8 mouse cellular contexts compared by ENCODE assay signal in genomic region chr11:106737178-106737621, GRCm38 (mm10). TPM values are rescaled to one million over a fixed set of nuclear protein-coding genes. Genes with fewer than 3 reads are reported as not detected.
DNase-seq lines count a peak whose midpoint lies in the region; ATAC-seq lines count a peak whose summit lies in the region.

No protein-coding gene starts in this region.

- 23% methylated on average over 12 of the region's 12 CpGs for WGBS in embryonic facial prominence, embryonic 13.5 days
- 54% methylated on average over 12 of the region's 12 CpGs for WGBS in heart, embryonic 15.5 days
- WGBS in kidney, embryonic 15.5 days, result 23% methylated on average over 12 of the region's 12 CpGs
- 40% methylated on average over 12 of the region's 12 CpGs for WGBS in limb, embryonic 15.5 days
- 46% methylated on average over 12 of the region's 12 CpGs for WGBS in liver, embryonic 12.5 days (ENCODE audit: insufficient replicate concordance)

- H3K27me3 ChIP-seq in embryonic facial prominence, embryonic 13.5 days, result no peaks in the 10 kb centered on the region
- no peaks in the 10 kb centered on the region for H3K27me3 ChIP-seq in heart, embryonic 15.5 days
- H3K27me3 ChIP-seq in kidney, embryonic 15.5 days, result no peaks in the 10 kb centered on the region
- H3K27me3 ChIP-seq in limb, embryonic 15.5 days, result no peaks in the 10 kb centered on the region
- no peaks in the 10 kb centered on the region for H3K27me3 ChIP-seq in liver, embryonic 12.5 days (replicated peaks)

- H3K9ac ChIP-seq in embryonic facial prominence, embryonic 13.5 days, result 0 out of 2 replicates have a peak overlapping the region, but pooled peaks have one; percentile 40
- H3K9ac ChIP-seq in heart, embryonic 15.5 days, result peak overlapping the region; percentile 10; the same call in 1 of the 2 replicates
- H3K9ac ChIP-seq in kidney, embryonic 15.5 days, result 0 out of 2 replicates have a peak overlapping the region, but pooled peaks have one; percentile 10
- H3K9ac ChIP-seq in limb, embryonic 15.5 days, result no peak overlapping the region
- H3K9ac ChIP-seq in liver, embryonic 12.5 days, result no peak overlapping the region

- H3K9me3 ChIP-seq in embryonic facial prominence, embryonic 13.5 days, result no peaks in the 10 kb centered on the region
- H3K9me3 ChIP-seq in heart, embryonic 15.5 days (replicated peaks), result no peaks in the 10 kb centered on the region
- H3K9me3 ChIP-seq in kidney, embryonic 15.5 days (replicated peaks), result no peaks in the 10 kb centered on the region
- no peaks in the 10 kb centered on the region for H3K9me3 ChIP-seq in limb, embryonic 15.5 days
- H3K9me3 ChIP-seq in liver, embryonic 12.5 days (replicated peaks), result no peaks in the 10 kb centered on the region

- no peak for ATAC-seq in embryonic facial prominence, embryonic 13.5 days (ENCODE audit: insufficient number of reproducible peaks, insufficient read depth, low FRiP score, low TSS enrichment, low read depth)
- ATAC-seq in heart, embryonic 15.5 days (replicated peaks; ENCODE audit: insufficient number of reproducible peaks, insufficient read depth, low FRiP score, low read depth), result no peak; the same call in 1 of the 2 replicates
- peak; percentile 49; the same call in 1 of the 2 replicates for ATAC-seq in kidney, embryonic 15.5 days (replicated peaks; ENCODE audit: low FRiP score)
- 0 out of 2 replicates have a peak, but pooled peaks have one; percentile 35 for ATAC-seq in limb, embryonic 15.5 days (ENCODE audit: insufficient number of reproducible peaks, low FRiP score, low TSS enrichment, low read depth)
- no peak for ATAC-seq in liver, embryonic 12.5 days

- no peak overlapping the region for H3K4me2 ChIP-seq in embryonic facial prominence, embryonic 13.5 days
- no peak overlapping the region for H3K4me2 ChIP-seq in heart, embryonic 15.5 days
- H3K4me2 ChIP-seq in kidney, embryonic 15.5 days, result no peak overlapping the region
- no peak overlapping the region for H3K4me2 ChIP-seq in limb, embryonic 15.5 days
- H3K4me2 ChIP-seq in liver, embryonic 12.5 days, result no peak overlapping the region

- H3K4me1 ChIP-seq in embryonic facial prominence, embryonic 13.5 days, result peaks cover 10% of the 10 kb centered on the region
- peaks cover 11% of the 10 kb centered on the region for H3K4me1 ChIP-seq in heart, embryonic 15.5 days (replicated peaks)
- peaks cover 13% of the 10 kb centered on the region; the same call in 1 of the 2 replicates for H3K4me1 ChIP-seq in kidney, embryonic 15.5 days
- H3K4me1 ChIP-seq in limb, embryonic 15.5 days, result no peaks in the 10 kb centered on the region
- H3K4me1 ChIP-seq in liver, embryonic 12.5 days, result no peaks in the 10 kb centered on the region

- no peaks in the 10 kb centered on the region for H3K36me3 ChIP-seq in embryonic facial prominence, embryonic 13.5 days
- no peaks in the 10 kb centered on the region for H3K36me3 ChIP-seq in heart, embryonic 15.5 days
- H3K36me3 ChIP-seq in kidney, embryonic 15.5 days, result no peaks in the 10 kb centered on the region
- no peaks in the 10 kb centered on the region for H3K36me3 ChIP-seq in limb, embryonic 15.5 days
- no peaks in the 10 kb centered on the region for H3K36me3 ChIP-seq in liver, embryonic 12.5 days

- H3K4me3 ChIP-seq in embryonic facial prominence, embryonic 13.5 days, result no peak overlapping the region
- no peak overlapping the region for H3K4me3 ChIP-seq in heart, embryonic 15.5 days
- no peak overlapping the region for H3K4me3 ChIP-seq in kidney, embryonic 15.5 days (replicated peaks)
- no peak overlapping the region for H3K4me3 ChIP-seq in limb, embryonic 15.5 days
- no peak overlapping the region for H3K4me3 ChIP-seq in liver, embryonic 12.5 days

- H3K27ac ChIP-seq in embryonic facial prominence, embryonic 13.5 days, result 0 out of 2 replicates have a peak overlapping the region, but pooled peaks have one; percentile 2
- peak overlapping the region; percentile 24 for H3K27ac ChIP-seq in heart, embryonic 15.5 days
- peak overlapping the region; percentile 75 for H3K27ac ChIP-seq in kidney, embryonic 15.5 days
- 0 out of 2 replicates have a peak overlapping the region, but pooled peaks have one; percentile 0 for H3K27ac ChIP-seq in limb, embryonic 15.5 days
- no peak overlapping the region for H3K27ac ChIP-seq in liver, embryonic 12.5 days

- peak; percentile 46 for DNase-seq in adrenal gland, postnatal 14 days
- peak; percentile 46 for DNase-seq in right cerebral cortex, postnatal 25 days
- DNase-seq in adipocyte (ENCODE audit: low spot score), result no peak

RNA-seq across cellular contexts. Expression of gene Pecam1, which starts 13.2 kb away (rescaled TPM):
- 110 and 152 TPM in 2 replicates for total RNA-seq in adrenal gland, postnatal 14 days (2021)
- 29.0 and 33.7 TPM in 2 replicates for polyA plus RNA-seq in embryonic facial prominence, embryonic 13.5 days (2015; fragmentation: Nextera tagmentation; extraction: Ambion mirVana)
- 69.2 and 78.7 TPM in 2 replicates for polyA plus RNA-seq in heart, embryonic 15.5 days (2015; fragmentation: Nextera tagmentation; extraction: Ambion mirVana)
- polyA plus RNA-seq in kidney, embryonic 15.5 days (2015; fragmentation: Nextera tagmentation; extraction: Ambion mirVana), result 59.3 and 66.5 TPM in 2 replicates
- 44.2 and 54.6 TPM in 2 replicates for polyA plus RNA-seq in limb, embryonic 15.5 days (2015; fragmentation: Nextera tagmentation; extraction: Ambion mirVana)
- polyA plus RNA-seq in liver, embryonic 12.5 days (2016; fragmentation: Nextera tagmentation; extraction: Ambion mirVana), result 10.7 and 12.3 TPM in 2 replicates

RNA-seq across cellular contexts. Expression of gene Milr1, which starts 13.8 kb away (rescaled TPM):
- 0.67 and 1.9 TPM in 2 replicates for total RNA-seq in adrenal gland, postnatal 14 days (2021)
- polyA plus RNA-seq in embryonic facial prominence, embryonic 13.5 days (2015; fragmentation: Nextera tagmentation; extraction: Ambion mirVana), result 1.9 and 2.3 TPM in 2 replicates
- polyA plus RNA-seq in heart, embryonic 15.5 days (2015; fragmentation: Nextera tagmentation; extraction: Ambion mirVana), result 0.88 and 2.6 TPM in 2 replicates
- polyA plus RNA-seq in kidney, embryonic 15.5 days (2015; fragmentation: Nextera tagmentation; extraction: Ambion mirVana), result 1.0 and 1.7 TPM in 2 replicates
- polyA plus RNA-seq in limb, embryonic 15.5 days (2015; fragmentation: Nextera tagmentation; extraction: Ambion mirVana), result 2.3 and 2.9 TPM in 2 replicates
- polyA plus RNA-seq in liver, embryonic 12.5 days (2016; fragmentation: Nextera tagmentation; extraction: Ambion mirVana), result 2.2 and 2.7 TPM in 2 replicates

RNA-seq across cellular contexts. Expression of gene Polg2, which starts 42.1 kb away (rescaled TPM):
- 6.6 and 7.3 TPM in 2 replicates for total RNA-seq in adrenal gland, postnatal 14 days (2021)
- polyA plus RNA-seq in embryonic facial prominence, embryonic 13.5 days (2015; fragmentation: Nextera tagmentation; extraction: Ambion mirVana), result 14.1 and 14.7 TPM in 2 replicates
- polyA plus RNA-seq in heart, embryonic 15.5 days (2015; fragmentation: Nextera tagmentation; extraction: Ambion mirVana), result 6.6 and 9.0 TPM in 2 replicates
- 10.2 and 12.1 TPM in 2 replicates for polyA plus RNA-seq in kidney, embryonic 15.5 days (2015; fragmentation: Nextera tagmentation; extraction: Ambion mirVana)
- 9.8 and 13.3 TPM in 2 replicates for polyA plus RNA-seq in limb, embryonic 15.5 days (2015; fragmentation: Nextera tagmentation; extraction: Ambion mirVana)
- polyA plus RNA-seq in liver, embryonic 12.5 days (2016; fragmentation: Nextera tagmentation; extraction: Ambion mirVana), result 7.0 and 7.3 TPM in 2 replicates

RNA-seq across cellular contexts. Expression of gene Ddx5, which starts 51.8 kb away (rescaled TPM):
- 755 and 762 TPM in 2 replicates for total RNA-seq in adrenal gland, postnatal 14 days (2021)
- 345 and 370 TPM in 2 replicates for polyA plus RNA-seq in embryonic facial prominence, embryonic 13.5 days (2015; fragmentation: Nextera tagmentation; extraction: Ambion mirVana)
- 192 and 209 TPM in 2 replicates for polyA plus RNA-seq in heart, embryonic 15.5 days (2015; fragmentation: Nextera tagmentation; extraction: Ambion mirVana)
- 344 and 366 TPM in 2 replicates for polyA plus RNA-seq in kidney, embryonic 15.5 days (2015; fragmentation: Nextera tagmentation; extraction: Ambion mirVana)
- polyA plus RNA-seq in limb, embryonic 15.5 days (2015; fragmentation: Nextera tagmentation; extraction: Ambion mirVana), result 284 and 288 TPM in 2 replicates
- polyA plus RNA-seq in liver, embryonic 12.5 days (2016; fragmentation: Nextera tagmentation; extraction: Ambion mirVana), result 174 and 177 TPM in 2 replicates

RNA-seq across cellular contexts. Expression of gene Cep95, which starts 51.9 kb away (rescaled TPM):
- total RNA-seq in adrenal gland, postnatal 14 days (2021), result 12.2 and 13.2 TPM in 2 replicates
- polyA plus RNA-seq in embryonic facial prominence, embryonic 13.5 days (2015; fragmentation: Nextera tagmentation; extraction: Ambion mirVana), result 28.2 and 30.5 TPM in 2 replicates
- polyA plus RNA-seq in heart, embryonic 15.5 days (2015; fragmentation: Nextera tagmentation; extraction: Ambion mirVana), result 12.7 and 14.8 TPM in 2 replicates
- 21.7 and 22.0 TPM in 2 replicates for polyA plus RNA-seq in kidney, embryonic 15.5 days (2015; fragmentation: Nextera tagmentation; extraction: Ambion mirVana)
- polyA plus RNA-seq in limb, embryonic 15.5 days (2015; fragmentation: Nextera tagmentation; extraction: Ambion mirVana), result 21.9 and 22.5 TPM in 2 replicates
- polyA plus RNA-seq in liver, embryonic 12.5 days (2016; fragmentation: Nextera tagmentation; extraction: Ambion mirVana), result 12.6 and 12.7 TPM in 2 replicates

Comparison
In these comparisons a context has a peak if more than half of its experiments do, and no peak if none do; other contexts are left out.
1. ATAC-seq: peak in kidney, embryonic 15.5 days (single experiment) and limb, embryonic 15.5 days (single experiment); none in embryonic facial prominence, embryonic 13.5 days (single experiment), heart, embryonic 15.5 days (single experiment) and liver, embryonic 12.5 days (single experiment).
2. H3K9ac ChIP-seq: peak in embryonic facial prominence, embryonic 13.5 days (single experiment), heart, embryonic 15.5 days (single experiment) and kidney, embryonic 15.5 days (single experiment); none in limb, embryonic 15.5 days (single experiment) and liver, embryonic 12.5 days (single experiment).